Mouse (Mus musculus) activated CD4-positive, CD25-positive, alpha-beta regulatory T cell, adult 9 weeks (primary cell): Measurements from ENCODE around the gene Usp33. TPM values are rescaled to one million over a fixed set of nuclear protein-coding genes. Genes with fewer than 3 reads are reported as not detected.

Experiments
- polyA plus RNA-seq: library from polyadenylated mRNA; unstranded; fragments of 100-300 nt; shearing (Covaris generic); gene quantifications from one replicate; pipeline ENCODE4 v1.2.1, GENCODE M21; 2017

The Usp33 gene
- 55.4 TPM for polyA plus RNA-seq

DNA sequence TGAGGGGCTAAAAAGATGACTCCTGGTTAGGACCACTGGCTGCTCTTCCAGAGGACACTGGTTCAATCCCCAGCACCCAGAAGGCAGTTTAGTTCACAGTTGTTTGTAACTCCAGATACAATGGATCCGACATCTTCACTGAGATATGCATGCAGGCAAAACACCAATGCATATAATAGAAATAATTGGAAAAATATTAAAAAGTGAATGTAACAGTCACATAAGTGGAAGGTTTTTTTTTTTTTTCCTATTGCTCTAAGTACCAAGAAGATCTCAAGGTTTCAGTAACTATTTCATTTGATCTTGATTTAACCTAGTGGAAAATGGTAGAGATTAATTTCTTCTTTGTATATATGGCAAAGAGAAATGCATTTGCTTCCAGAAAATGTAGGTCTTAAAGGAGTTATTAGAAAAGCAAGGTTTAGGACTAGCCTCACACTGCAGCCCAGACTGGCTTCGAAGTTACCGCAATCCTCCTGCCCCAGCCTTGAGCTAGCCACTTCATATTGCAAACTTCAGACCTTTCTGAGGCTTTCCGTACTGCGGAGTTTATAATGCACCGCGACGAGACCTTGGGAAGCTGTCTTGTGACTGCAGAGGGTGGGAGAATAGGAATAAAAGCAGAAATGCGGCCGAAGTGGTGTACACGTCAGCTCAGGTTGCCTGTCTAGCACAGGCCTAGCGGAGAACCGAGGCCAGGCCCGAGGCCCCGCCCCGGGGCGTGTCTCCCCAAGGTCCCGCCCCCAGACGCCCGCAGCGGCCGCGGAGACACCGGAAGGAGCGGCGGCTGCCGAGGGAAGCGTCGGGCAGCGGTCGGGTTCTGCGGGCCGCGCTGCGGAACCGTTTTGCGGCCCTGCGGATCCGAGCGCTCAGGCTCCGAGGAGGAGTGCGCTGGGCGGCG, at the start of gene Usp33:
Usp33 (plus strand) TSS at position 747 of the 901 bp plus-strand sequence.

DNA sequence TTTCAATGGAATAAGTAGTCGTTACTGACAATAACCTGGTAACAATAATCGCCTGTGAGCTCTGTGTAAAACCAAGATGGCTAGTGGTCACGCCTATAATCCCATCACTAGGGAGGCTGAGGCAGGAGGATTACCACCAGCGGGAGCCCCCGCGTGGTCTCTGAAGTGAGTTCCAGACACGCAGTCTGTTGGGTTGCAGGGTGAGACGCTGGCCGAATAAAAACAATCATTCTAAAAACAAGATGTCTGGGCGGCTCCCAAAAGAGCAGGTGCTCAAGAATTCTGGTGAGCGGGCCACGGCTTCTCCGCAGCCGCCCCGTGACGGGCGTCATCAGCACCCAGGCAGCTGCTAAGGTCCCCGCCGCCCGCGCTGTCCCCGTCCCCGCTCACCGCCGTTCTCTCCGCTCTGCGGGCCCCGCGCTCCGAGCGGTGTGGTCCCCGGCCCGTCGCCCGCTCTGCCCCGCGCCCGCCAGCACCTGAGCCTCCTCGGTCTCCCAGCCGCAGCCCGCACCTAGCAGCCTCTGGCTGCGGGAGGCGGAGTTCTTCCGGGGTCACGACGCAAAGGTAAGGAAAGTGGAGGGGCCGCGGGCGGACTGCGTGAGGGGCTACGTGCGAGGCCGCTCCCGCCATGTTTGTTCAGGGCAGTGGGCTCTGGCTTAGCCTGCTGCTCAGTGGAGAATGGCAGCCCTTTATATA, 6.3 kb upstream of the Usp33 start, which contains the start of gene Miga1:
Miga1 (minus strand) TSS at position 546 of the 696 bp plus-strand sequence.

DNA sequence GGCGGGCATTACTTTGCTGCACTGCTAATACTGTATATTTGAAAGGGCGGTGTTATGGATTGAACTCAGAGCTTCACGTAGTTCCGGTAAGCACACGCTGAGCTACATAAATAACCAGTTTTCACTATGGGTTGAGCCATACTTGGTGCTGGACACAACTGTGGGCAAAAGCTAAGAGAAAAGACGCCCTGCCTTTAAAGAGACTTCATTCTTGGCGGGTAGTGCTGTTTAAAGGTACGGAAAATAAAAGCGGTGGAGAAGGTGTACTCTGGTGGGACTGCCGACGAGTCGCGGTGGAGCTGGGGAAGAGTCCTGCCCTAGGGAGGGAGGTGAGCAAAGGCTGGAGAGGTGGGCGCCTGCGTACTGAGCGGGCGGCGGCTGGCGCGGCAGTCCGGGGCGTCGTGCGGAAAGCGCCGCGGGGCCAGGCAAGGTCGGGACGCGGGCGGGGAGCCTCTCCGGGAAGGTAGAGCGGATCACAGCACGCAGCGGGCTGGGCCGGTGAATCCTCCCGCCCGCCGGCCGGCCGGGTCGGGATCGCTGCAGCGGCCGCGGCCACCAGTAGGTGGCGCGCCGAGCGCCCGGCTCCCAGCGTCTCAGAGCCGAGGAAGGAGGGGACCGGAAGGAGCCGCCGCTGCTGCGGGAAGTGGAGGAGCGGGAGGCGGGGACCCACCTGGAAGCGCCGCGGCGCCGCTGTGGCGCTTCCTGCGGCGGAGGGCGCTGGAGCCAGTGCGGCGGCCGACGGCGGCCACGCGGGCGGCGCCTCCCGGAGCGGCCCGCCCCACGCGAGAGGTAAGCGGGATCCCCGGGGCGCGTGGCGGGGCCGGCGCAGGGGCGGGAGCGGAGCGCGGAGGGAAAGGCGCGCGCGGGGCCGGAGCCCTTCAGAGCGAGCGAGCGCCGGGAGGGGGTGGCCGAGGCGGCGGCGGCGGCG, 49.3 kb downstream of the Usp33 start, which contains the start of gene Zzz3:
Zzz3 (plus strand) TSS at position 124 of the 928 bp plus-strand sequence.

Other genes starting within 250 kb of the Usp33 start
- not detected for gene Gipc2, start 180.2 kb upstream of the Usp33 start, polyA plus RNA-seq
- gene Dnajb4, start 136.2 kb upstream of the Usp33 start, polyA plus RNA-seq, result 13.0 TPM
- 241 TPM for gene Fubp1, start 136.1 kb upstream of the Usp33 start, polyA plus RNA-seq
- gene Nexn, start 80.1 kb upstream of the Usp33 start, polyA plus RNA-seq, result 0.18 TPM
- gene Miga1, start 6.1 kb upstream of the Usp33 start, polyA plus RNA-seq, result 17.3 TPM
- gene Zzz3, start 49.0 kb downstream of the Usp33 start, polyA plus RNA-seq, result 32.4 TPM